Mouse (Mus musculus) frontal cortex, postnatal 36 days (tissue): Measurements from ENCODE around the gene Abl2.
"Not testable (repeated sequence)": the region's sequence is repeated elsewhere in the genome, so short reads cannot be mapped to it uniquely, and the experiment has no call there.

ENCODE experiments used
- DNase-seq, 2 experiments: peaks; one replicate each; pipeline ENCODE4 v3.0.0; 2022; ENCODE audit warnings: low spot score in 2 of 2

Gene Abl2

DNA sequence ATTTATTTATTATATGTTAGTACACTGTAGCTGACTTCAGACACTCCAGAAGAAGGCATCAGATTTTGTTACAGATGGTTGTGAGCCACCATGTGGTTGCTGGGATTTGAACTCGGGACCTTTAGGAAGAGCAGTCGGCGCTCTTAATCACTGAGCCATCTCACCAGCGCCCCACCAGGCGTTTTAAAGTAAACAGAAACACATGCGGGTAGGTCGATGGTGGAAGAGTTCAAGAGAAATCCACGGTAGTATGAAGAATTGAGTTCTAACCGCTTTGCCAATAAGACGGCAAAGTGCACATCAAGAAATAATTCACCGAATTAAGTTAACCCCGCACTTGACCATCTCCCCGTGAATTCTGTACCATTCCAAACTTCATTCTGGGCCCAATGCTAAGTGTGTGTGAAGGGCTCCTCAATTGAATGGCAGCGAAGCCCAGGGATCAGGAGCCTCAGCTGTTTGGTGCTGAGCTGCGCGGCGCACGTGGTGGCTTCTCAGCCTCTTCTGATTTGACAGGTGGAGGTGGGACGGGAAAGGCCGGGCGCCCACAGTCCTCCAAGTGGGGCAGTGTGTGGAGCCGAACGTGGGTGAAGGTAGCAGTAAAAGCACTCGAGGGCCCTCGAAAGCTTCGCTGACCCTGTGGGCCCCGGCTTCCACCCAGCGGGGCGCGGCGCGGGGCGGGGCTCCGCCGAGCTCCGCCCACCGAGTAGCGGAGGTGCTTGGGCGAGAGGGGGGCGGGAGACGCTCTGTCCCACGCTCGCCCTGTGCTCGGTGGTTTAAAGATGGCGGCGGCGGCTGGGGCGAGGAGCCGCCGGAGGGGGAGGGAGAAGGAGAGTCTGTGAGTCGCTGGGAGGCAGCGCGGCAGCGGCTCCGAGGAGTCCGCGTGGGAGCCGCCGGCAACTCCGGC lies at the start of gene Abl2:
Gene Abl2, plus strand, starts transcription at position 763 of the 907 bp plus-strand sequence.
- peak; percentile 80 to 86 for DNase-seq

DNA sequence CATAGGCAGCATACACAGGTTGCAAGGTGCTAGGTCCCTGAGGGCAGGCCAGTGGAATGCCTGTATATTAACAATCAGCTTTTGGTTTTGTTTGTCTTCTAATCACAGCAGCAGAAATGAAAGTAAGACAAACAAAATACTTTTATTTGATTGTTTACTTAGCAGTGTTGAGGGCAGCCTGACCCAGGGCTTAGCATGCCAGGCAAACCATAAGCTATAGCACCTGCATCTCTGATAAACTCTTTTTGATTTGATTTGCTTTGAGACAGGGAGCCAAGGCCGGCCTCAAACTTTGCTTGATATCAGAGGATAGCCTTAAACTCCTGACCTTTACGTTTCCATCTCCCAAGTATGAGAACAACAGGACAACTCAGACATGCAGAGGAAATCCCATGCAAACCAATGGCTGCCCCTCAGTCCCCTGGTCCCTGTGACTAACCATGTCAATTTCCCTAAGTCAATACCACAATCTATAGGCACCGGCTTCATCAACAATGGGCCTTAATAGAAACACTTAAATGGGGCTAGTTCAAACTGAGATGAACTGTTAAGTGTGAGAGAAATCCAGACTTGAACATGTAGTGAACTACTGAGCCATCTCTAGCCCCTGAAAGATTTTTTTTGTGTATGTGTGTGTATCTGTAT lies 38.3 kb upstream of the Abl2 start:
- no peak for DNase-seq

DNA sequence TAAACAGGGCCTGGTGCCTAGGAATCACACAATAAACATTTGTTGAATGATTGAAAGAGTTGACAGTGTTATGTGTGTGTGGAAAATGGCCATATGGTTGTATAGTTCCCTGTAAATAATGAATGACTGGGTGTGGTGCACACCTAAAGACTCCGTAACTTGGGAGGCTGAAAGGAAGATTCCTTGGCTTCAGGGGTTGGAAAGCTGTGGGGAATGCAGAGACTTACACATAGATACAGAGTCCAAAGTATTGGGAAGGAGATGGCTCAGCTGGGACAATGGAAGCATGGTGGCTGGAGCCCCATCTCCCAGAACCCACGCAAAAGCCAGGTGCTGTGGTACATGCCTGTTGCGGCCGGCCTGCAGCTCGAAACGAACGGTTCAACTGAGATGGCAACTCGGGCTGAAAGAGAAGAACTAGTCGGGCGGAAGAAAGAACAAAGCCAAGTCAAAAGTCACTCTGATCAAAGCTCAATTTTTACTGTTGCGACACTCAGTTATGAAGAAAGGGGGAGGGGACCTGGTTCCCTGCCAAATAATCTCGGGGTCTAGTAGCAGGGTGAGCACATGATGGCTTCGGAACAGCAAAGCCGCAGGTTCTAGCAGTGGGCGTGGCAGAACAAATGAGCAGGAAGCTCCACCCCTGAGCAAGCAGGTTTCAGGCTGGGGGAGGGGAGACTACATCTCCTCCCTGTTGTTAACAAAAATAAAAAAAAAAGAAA lies 36.6 kb upstream of the Abl2 start:
- no peak for DNase-seq

DNA sequence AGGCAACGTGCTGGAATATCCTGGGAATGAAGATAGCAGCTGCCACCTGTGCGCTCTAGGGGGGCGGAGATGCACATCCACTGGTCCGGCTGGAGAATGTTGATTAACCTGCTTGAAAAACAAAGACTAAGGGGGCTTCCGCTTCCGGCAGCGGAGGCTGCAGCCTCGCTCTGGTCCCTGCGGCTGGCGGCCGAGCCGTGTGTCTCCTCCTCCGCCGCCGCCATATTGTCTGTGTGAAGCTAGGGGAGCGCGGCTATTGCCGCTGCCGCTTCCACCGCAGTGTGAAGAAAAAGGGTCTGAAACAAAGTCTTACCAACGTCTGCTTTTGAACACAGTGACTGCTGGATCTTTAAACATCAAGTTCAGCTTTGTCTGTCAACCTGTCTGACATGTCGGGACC lies 34.7 kb upstream of the Abl2 start, which contains the start of gene Gm10031:
Gene Gm10031, plus strand, starts transcription at position 171 of the 400 bp plus-strand sequence.
- not testable (repeated sequence) for DNase-seq

DNA sequence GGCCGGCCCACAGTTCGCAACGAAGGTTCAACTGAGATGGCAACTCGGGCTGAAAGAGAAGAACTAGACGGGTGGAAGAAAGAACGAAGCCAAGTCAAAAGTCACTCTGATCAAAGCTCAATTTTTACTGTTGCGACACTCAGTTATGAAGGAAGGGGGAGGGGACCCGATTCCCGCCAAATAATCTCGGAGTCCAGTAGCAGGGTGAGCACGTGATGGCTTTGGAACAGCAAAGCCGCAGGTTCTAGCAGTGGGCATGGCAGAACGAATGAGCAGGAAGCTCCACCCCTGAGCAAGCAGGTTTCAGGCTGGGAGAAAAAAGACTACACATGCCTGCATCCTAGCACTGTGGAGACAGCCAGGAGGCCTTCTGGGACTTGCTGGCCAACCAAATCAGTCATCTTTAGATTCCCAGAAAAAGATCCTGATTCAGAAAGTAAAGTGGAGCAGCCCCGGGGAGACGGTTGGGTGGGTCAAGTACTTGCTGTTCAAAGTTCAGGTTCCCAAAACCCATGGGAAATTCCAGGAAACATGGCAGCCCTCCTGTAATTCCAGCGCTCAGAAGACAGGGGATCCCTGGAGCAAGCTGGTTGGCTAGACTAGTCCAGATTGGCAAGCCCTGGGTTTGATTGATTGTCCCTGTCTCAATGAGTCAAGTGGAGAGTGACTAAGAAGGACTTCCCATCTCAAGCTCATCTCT lies 26.0 kb upstream of the Abl2 start:
- not testable (repeated sequence) for DNase-seq

DNA sequence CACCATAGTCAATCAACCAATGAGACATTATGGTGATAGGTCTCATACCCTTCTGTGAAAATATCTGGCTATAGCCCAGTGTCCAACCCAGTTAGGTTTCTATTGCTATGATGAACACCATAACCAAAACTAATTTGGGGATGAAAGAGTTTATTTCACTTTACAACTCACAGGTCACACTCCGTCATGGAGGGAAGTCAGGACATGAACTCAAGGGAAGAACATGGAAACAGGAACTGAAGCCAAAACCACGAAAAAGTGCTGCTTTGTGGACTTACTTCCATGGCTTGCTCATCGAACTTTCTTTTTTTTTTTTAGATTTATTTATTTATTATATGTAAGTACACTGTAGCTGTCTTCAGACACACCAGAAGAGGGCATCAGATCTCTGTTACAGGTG lies 25.1 kb upstream of the Abl2 start:
- DNase-seq = no peak

DNA sequence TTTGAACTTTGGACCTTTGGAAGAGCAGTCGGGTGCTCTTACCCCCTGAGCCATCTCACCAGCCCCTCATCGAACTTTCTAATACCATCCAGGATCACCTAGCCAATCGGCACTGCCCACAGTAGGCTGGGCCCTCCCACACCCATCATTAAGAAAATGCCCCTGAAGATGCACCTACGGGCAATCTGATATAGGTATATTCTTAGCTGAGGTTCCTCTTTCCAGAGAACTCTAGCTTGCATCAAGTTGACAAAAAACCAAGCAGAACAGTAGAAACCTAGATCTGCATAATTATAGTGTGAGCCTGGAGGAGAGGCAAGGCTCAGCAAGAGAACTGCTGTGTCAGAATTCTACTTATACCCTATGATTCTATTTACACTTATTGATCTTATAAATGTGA lies 24.7 kb upstream of the Abl2 start:
- DNase-seq = no peak

DNA sequence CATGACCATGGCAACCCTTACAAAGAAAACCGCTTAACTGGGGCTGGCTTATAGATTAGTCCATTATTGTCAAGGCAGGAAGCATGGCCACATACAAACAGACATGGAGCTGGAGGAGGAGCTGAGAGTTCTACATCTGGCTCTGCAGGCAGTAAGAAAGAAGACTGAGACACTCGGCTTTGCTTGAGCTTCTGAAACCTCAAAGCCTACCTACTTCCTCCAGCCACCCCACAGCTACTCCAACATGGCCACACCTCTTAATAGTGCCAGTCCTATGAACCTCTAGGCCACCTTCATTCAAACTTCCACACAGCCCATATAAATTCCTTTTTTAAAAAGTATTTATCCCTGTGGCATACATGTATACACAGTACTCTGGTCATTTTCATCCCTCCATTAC lies 21.6 kb upstream of the Abl2 start:
- DNase-seq = no peak

DNA sequence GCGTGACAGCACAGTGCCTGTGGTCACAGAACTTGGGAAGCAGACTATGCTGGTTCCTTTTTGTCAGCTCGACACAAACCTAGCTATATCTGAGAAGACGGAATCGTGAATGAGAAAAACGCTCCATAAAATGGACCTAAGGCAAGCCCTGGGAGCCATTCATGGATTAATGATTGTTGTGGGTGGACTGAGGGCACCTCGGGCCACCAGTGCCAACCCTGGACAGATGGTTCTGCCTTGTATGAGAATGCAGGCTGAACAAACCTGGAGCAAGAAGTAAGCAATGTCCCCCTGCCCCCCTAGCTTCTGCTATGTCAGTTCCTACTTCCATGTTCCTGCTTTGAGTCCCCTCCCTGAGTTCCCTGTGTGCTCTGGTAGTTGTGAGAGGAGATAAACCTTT lies 20.9 kb upstream of the Abl2 start:
- no peak for DNase-seq

DNA sequence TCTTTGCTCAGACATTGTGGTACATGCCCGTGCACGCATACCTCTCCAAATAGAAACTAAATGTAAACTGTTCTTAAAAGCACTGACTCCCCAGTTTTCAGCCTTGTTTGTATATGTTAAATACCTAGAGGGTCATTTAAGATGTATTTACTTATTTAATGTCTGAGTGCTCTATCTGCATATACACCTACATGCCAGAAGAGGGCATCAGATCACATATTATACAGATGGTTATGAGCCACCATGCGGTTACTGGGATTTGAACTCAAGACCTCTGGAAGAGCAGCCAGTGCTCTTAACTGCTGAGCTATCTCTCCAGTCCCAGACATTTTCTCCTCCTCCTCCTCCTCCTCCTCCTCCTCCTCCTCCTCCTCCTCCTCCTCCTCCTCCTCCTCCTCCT lies 20.2 kb upstream of the Abl2 start:
- DNase-seq = no peak

DNA sequence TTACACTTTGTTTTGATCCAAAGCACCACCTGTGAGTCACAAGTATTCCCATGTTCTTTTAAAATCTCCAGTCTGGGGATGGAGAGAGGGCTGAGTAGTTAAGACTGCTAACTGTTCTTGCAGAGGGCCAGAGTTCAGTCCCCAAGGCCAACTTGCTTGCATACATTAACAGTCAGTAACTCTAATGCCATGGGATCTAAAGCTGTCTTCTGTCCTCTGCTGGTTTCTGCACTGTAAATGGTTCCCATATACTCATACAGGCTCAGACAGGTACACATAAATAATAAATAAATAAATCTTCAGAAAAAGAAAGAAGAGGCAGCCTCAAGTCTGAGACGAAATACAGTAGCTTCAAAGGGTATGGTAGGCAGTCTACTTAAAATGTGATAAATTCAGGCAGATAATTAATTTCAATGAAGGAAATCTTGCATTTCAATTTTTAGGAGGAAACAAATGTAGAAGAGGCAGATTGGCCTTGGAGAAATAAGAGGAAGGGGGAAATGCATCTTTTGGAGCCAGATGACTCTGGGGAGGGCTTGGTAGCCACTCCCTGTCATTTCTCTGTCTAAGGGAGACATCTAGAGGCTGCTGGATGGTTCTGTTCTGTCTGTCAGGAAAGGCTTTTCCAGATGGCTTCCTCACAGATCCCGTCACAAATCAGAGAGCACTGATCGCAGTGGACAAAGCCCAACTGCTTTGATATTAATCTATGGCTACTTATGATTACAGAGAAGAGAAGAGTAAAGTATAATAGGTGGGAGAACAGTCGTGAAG lies 18.6 kb upstream of the Abl2 start:
- peak in 1 of 2 experiments; percentile 34 for DNase-seq

DNA sequence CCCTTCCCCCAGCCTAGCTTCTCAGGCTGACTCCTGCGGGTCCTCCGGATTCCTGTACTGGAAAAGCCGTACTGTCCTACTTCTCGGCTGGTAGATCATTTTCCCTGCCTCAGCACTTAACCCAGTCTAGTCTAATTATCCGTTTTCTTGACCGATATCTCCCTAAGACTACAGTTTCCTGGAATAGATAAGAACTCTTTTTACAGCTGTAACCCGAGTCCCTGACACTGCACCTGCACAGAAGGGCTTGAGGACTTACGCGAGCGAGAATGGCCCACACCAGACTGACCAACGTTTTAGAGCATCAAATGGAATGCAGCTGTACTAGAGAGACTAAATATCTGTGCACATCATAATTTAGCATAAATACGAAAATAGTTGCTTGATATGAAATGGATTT lies 14.6 kb upstream of the Abl2 start:
- no peak for DNase-seq

DNA sequence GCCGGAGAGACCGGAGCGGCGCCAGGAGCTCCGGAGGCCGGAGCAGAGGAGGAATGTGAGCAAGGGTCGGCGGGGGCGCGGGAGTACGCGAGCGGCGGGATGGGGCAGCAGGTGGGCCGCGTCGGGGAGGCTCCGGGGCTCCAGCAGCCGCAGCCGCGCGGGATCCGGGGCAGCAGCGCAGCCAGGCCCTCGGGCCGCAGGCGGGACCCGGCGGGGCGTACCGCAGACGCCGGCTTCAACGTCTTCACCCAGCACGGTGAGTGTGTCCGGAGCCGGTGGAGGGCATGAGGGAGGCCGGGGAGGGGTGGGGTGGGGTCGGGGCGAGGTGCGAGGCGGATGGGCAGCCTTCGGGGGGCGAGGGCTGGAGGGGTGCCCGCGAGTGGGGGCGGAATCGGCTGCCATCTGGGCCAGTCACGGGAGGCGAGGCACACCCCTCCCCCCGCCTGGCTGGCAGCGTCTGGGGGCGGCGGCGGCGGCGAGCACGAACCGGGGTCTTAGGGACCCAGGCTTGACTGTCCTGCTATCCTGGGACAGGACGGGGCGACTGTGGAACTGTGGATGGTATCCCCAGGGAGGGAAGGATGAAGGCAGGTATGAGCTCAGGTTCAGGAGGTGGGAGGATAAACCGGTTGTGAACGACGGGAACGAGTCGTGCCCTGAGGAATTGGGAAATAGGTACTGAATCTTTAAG lies 509 bp downstream of the Abl2 start:
- peak; percentile 51 to 60 for DNase-seq

DNA sequence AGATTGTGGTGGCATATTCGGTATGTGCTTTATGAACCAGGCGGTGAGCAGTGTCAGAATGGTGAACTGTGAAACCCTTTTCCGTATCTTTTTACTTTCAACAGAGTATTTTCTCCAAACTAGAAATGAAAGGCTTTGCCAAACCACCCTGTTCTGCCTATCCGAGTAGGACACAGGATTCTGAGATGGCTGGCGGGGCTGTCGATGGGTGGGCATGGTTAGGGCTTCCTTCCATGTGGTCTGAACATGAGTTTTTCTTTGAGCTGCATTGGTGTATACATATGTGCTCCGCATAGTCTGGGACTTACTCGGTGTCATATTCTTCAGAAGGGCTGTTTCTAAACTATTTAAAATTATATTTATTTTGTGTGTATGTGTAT lies 1.0 kb downstream of the Abl2 start:
- DNase-seq = peak in 1 of 2 experiments; percentile 20

DNA sequence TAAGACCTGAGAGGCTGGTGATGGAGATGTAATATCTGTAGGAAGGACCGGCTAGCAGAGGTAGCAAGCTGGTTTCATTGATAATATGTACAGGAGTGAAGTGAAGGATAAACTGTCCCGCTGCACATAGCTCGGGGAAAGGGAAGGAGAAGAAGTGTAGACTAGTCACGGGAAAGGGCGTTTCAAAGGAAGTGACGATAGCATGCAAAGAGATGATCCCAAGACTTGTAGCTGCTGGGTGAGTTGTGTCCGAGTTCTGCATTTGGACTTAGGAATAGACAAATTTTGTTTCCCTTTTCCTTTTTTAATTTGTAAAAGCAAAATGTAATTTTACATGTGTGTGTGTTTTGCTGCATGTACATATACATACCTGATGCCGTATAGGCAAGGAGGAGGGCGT lies 1.9 kb downstream of the Abl2 start:
- no peak for DNase-seq

DNA sequence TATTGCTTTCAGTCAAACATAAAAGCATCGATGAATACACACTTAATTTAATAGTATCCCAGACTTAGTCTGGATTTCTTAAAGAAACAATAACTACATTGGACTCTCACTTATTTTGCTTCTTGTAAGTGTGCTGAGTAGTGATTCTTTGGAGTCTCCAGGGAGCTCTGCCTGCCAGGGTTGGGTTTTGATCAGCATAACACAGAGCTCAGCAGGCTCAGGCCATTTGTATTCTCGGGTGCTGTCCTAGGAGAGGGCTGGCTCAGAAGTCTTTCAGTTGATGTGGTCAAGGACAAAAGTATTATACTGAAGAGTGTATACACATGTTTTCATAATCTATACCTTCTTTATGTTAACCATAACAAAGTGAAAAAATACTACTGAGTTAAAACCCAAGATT lies 6.7 kb downstream of the Abl2 start:
- DNase-seq = no peak

DNA sequence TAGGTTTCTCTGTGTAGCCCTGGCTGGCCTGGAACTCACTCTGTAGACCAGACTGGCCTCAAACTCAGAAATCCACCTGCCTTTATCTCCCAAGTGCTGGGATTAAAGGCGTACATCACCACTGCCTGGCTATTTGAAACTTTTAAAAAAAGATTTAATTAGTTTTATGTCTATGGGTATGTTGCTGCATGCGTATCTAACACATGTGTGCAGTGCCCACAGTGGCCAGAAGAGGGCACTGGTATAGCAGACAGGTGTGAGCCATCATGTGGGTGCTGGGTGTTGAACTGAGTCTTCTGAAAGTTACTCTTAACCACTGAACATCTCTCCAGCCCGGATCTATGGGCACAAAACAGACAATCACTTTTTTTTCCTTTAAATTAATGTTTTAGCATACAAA lies 7.5 kb downstream of the Abl2 start:
- no peak for DNase-seq

DNA sequence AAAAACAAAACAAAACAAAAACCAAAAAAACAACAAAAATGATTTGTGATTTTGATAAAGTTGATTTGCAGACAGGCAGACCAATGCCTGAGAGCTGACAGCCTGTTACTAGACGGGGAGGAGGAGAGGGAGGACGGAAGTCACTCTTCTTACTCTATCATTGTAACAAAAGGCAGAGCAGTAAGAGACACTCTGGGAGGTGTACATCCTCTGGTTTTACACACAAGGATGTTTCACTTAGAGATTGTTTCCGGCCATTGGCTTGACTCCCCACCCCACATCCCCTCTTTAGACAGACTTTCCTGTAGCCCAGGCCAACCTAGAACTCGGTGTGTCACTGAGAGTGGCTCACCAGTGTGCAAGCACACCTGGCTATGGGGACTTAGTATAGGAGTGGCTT lies 11.0 kb downstream of the Abl2 start:
- DNase-seq = no peak

DNA sequence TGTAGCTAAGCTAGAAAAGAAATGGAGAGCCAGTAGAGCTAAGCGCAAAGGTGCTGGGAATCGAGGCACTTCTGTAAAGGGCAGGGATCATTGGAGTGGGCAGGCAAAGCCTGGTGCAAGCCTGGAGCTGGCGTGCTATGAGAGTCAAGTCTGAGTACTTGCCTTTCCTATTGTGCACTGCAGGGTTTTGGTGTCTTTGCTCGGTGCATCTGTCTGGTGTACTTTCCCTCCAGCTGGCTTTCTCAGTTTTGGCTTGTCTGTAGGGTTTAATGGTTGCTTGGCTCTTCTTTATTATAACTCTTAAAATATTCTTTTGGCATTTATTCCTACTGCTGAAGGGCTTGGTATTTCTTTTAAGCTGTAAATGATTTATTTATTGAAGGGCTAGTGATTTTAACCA lies 14.4 kb downstream of the Abl2 start:
- DNase-seq = no peak

DNA sequence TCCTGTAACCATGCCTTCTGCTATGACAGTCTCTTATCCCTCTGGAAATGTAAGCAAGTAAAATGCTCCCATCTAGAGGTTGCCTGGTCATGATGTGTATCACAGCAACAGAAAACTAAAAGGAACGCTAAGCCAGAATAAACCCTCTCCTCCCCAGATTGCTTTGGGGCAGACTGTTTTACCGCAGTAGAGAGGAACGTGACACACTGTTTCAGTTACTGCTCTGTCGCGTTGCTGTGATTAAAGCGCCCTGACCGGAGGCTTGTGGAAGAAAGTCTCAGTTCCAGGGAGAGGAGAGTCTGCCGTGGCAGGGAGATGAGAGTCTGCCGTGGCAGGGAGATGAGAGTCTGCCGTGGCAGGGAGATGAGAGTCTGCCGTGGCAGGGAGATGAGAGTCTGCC lies 22.6 kb downstream of the Abl2 start:
- no peak for DNase-seq

DNA sequence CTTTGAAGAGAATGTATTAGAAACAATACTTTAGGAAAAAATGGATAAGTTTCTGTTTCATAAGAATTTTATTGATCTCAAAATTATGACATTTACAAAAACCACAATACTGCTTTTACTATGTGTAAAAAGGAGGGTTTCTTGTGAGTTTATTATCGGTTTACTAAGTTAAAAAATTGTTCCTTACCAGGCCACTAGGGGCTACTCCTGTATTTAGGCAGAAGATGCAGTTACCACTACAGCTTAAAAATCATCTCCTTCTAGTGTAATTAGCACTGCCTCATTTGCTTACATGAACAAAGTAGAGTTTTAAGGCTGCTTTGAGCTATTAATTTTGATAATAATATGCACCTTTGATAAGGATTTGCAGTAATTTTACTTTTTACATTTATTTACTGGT lies 25.6 kb downstream of the Abl2 start:
- no peak for DNase-seq
